Mouse (Mus musculus): ENCODE data around the gene Psph. TPM values are rescaled to one million over a fixed set of nuclear protein-coding genes. Genes with fewer than 3 reads are reported as not detected.

Gene Psph
- total and polyA plus RNA-seq, 3 experiments: 128 to 252 (median 232) TPM

GRCm38 (mm10) chr5:129759929-129760480 lies 27.2 kb downstream of the Psph start:
- TF ChIP-seq PAX5 (IDR thresholded peaks at IDR 0.05; ENCODE audit: low read length): no peak
- Histone ChIP-seq H3K4me3 (replicated peaks in 1 of 3; ENCODE audit: low read depth in 2 of 3, low read length in 2 of 3, poor library complexity in 1 of 3) (no peak overlapping the region), H3K27ac (ENCODE audit: insufficient read depth, low read depth) (no peak overlapping the region), H3K79me2 (replicated peaks; ENCODE audit: control insufficient read depth, extremely low read depth, insufficient read depth, poor library complexity, severe bottlenecking) (no peaks in the 10 kb centered on the region), H3K4me1 (ENCODE audit: control insufficient read depth in 1 of 2, insufficient read depth in 2 of 2) (no peaks in the 10 kb centered on the region), H3K27me3 (replicated peaks) (no peaks in the 10 kb centered on the region), H3K9ac (ENCODE audit: insufficient read depth, low read depth) (no peak overlapping the region), H3K36me3 (replicated peaks in 1 of 2; ENCODE audit: control insufficient read depth in 1 of 2, insufficient read depth in 1 of 2, low read length in 1 of 2) (peaks cover 8 to 27% of the 10 kb centered on the region in 2 experiments), H3K9me3 (replicated peaks; ENCODE audit: low read length) (no peaks in the 10 kb centered on the region), H3K4me2 (ENCODE audit: insufficient read depth, low read depth, poor library complexity, severe bottlenecking) (no peak overlapping the region)
- in situ Hi-C loops (cut with MboI; ENCODE audit: low pct_ligation_motif_present, low pct_unique_long_range_greater_than_20kb, low sequenced_read_pairs): no loop called here
- no peak for DNase-seq (ENCODE audit: extremely low read depth)
- dilution Hi-C loops (cut with MboI; ENCODE audit: extremely low pct_ligation_motif_present, extremely low pct_unique_long_range_greater_than_20kb, low sequenced_read_pairs): no loop called here

DNA sequence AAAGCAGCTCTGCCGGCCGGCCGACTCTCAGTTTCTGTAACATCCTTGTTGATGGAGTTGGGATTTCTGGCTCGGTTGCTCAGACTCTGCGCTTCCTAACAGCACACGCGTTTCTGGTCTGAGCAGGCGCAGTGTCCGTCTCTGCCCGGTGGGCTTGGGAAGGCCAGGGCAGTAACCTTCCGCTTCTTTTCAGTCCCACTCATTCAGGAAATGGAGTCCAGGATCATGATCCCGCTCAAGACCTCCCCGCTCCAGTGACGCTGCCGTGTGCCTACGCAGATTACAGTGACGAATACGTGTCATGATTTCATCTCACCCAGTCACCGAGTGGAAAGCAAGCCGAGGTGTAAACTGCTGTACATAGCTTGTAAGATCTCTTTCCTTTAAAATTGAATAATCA lies 30.4 kb downstream of the Psph start:
- DNase-seq (ENCODE audit: extremely low read depth): no peak
- in situ Hi-C loops (cut with MboI; ENCODE audit: low pct_ligation_motif_present, low pct_unique_long_range_greater_than_20kb, low sequenced_read_pairs): no loop called here
- H3K4me1 ChIP-seq (ENCODE audit: control insufficient read depth in 1 of 2, insufficient read depth in 2 of 2): no peaks in the 10 kb centered on the region
- peaks cover 5 to 14% of the 10 kb centered on the region in 2 experiments for H3K36me3 ChIP-seq (replicated peaks in 1 of 2; ENCODE audit: control insufficient read depth in 1 of 2, insufficient read depth in 1 of 2, low read length in 1 of 2)
- H3K79me2 ChIP-seq (replicated peaks; ENCODE audit: control insufficient read depth, extremely low read depth, insufficient read depth, poor library complexity, severe bottlenecking): no peaks in the 10 kb centered on the region
- no peak overlapping the region for H3K27ac ChIP-seq (ENCODE audit: insufficient read depth, low read depth)
- H3K9ac ChIP-seq (ENCODE audit: insufficient read depth, low read depth): no peak overlapping the region
- H3K4me3 ChIP-seq (replicated peaks in 1 of 3; ENCODE audit: low read depth in 2 of 3, low read length in 2 of 3, poor library complexity in 1 of 3): no peak overlapping the region
- H3K27me3 ChIP-seq (replicated peaks): no peaks in the 10 kb centered on the region
- no peak overlapping the region for H3K4me2 ChIP-seq (ENCODE audit: insufficient read depth, low read depth, poor library complexity, severe bottlenecking)
- dilution Hi-C loops (cut with MboI; ENCODE audit: extremely low pct_ligation_motif_present, extremely low pct_unique_long_range_greater_than_20kb, low sequenced_read_pairs): no loop called here
- no peak for TF ChIP-seq MAFK (IDR thresholded peaks at IDR 0.05; ENCODE audit: insufficient replicate concordance, low read length)
- TF ChIP-seq SIN3A (IDR thresholded peaks at IDR 0.05; ENCODE audit: low read length): no peak
- TF ChIP-seq E2F4 (IDR thresholded peaks at IDR 0.05; ENCODE audit: insufficient replicate concordance, low read depth, low read length): no peak
- TF ChIP-seq EP300 (IDR thresholded peaks at IDR 0.05; ENCODE audit: low read length): no peak
- no peak for TF ChIP-seq POLR2A (IDR thresholded peaks at IDR 0.05; ENCODE audit: low read depth, low read length)
- no peak for TF ChIP-seq MAX (IDR thresholded peaks at IDR 0.05; ENCODE audit: low read length)
- no peak for TF ChIP-seq RAD21 (IDR thresholded peaks at IDR 0.05; ENCODE audit: low read depth, low read length)
- TF ChIP-seq POLR2AphosphoS2 (IDR thresholded peaks at IDR 0.05; ENCODE audit: low read depth, low read length): no peak
- no peak for TF ChIP-seq USF2 (conservative IDR thresholded peaks at IDR 0.05; ENCODE audit: low read depth, low read length)
- no peak for TF ChIP-seq CHD1 (IDR thresholded peaks at IDR 0.05; ENCODE audit: low read depth, low read length)
- no peak for TF ChIP-seq NELFE (IDR thresholded peaks at IDR 0.05; ENCODE audit: low read depth, low read length)
- TF ChIP-seq TCF12 (IDR thresholded peaks at IDR 0.05; ENCODE audit: low read depth, low read length): no peak
- TF ChIP-seq ZNF384 (IDR thresholded peaks at IDR 0.05; ENCODE audit: low read depth, low read length): no peak
- no peak for TF ChIP-seq TBP (conservative IDR thresholded peaks at IDR 0.05; ENCODE audit: low read depth, low read length)
- no peak for TF ChIP-seq MEF2A (IDR thresholded peaks at IDR 0.05; ENCODE audit: borderline replicate concordance, low read depth, low read length)
- no peak for TF ChIP-seq HCFC1 (IDR thresholded peaks at IDR 0.05; ENCODE audit: low read depth, low read length)
- TF ChIP-seq KAT2A (IDR thresholded peaks at IDR 0.05; ENCODE audit: insufficient replicate concordance, low read length): no peak
- no peak for TF ChIP-seq ZC3H11A (IDR thresholded peaks at IDR 0.05; ENCODE audit: low read depth, low read length)
- no peak for TF ChIP-seq ZMIZ1 (IDR thresholded peaks at IDR 0.05; ENCODE audit: low read depth, low read length)
- no peaks in the 10 kb centered on the region for H3K9me3 ChIP-seq (replicated peaks; ENCODE audit: low read length)

Data from CH12.LX (cell line).